Mouse (Mus musculus): Measurements from ENCODE around the gene Hba-x. TPM values are rescaled to one million over a fixed set of nuclear protein-coding genes. Genes with fewer than 3 reads are reported as not detected.
A peak's percentile ranks its signal among the peaks of the same experiment; 100 is the strongest.

The Hba-x gene
- polyA plus RNA-seq, 1 experiment from 2014 or later: 47.4 TPM

GRCm38 (mm10) chr11:32235646-32236045 is 40.6 kb upstream of the Hba-x start:
- Histone ChIP-seq H3K27me3 (ENCODE audit: control insufficient read depth, insufficient read depth, low read depth, low read length) (no peaks in the 10 kb centered on the region), H3K4me3 (ENCODE audit: low read depth, low read length) (no peak overlapping the region), H3K27ac (ENCODE audit: low read length) (0 out of 2 replicates have a peak overlapping the region, but pooled peaks have one; percentile 62), H3K36me3 (ENCODE audit: control insufficient read depth, insufficient read depth) (peaks cover 83% of the 10 kb centered on the region), H3K9ac (ENCODE audit: low read depth, low read length) (no peak overlapping the region), H3K4me2 (ENCODE audit: low read depth, low read length) (no peak overlapping the region), H3K9me3 (replicated peaks; ENCODE audit: control insufficient read depth, low read length) (no peaks in the 10 kb centered on the region), H3K4me1 (ENCODE audit: control insufficient read depth, low read depth, low read length) (peaks cover 37% of the 10 kb centered on the region)
- 76% methylated on average over 3 of the region's 3 CpGs for WGBS (ENCODE audit: insufficient replicate concordance)
- no peak for ATAC-seq (ENCODE audit: low read depth)

- Histone ChIP-seq H3K36me3 (ENCODE audit: control insufficient read depth, insufficient read depth) (peaks cover 82% of the 10 kb centered on the region), H3K9me3 (replicated peaks; ENCODE audit: control insufficient read depth, low read length) (no peaks in the 10 kb centered on the region), H3K4me1 (ENCODE audit: control insufficient read depth, low read depth, low read length) (peaks cover 41% of the 10 kb centered on the region), H3K27ac (ENCODE audit: low read length) (peak overlapping the region; percentile 99; the same call in 1 of the 2 replicates), H3K4me2 (ENCODE audit: low read depth, low read length) (no peak overlapping the region), H3K9ac (ENCODE audit: low read depth, low read length) (peak overlapping the region; percentile 1; the same call in 1 of the 2 replicates), H3K27me3 (ENCODE audit: control insufficient read depth, insufficient read depth, low read depth, low read length) (no peaks in the 10 kb centered on the region), H3K4me3 (ENCODE audit: low read depth, low read length) (no peak overlapping the region)
- WGBS (ENCODE audit: insufficient replicate concordance): 82% methylated on average over 2 of the region's 2 CpGs
- ATAC-seq (ENCODE audit: low read depth): no peak
These were observed 40.1 kb upstream of the Hba-x start for GRCm38 (mm10) chr11:32236132-32236531.

- peak overlapping the region; percentile 1; the same call in 1 of the 2 replicates for H3K9ac ChIP-seq (ENCODE audit: low read depth, low read length)
- H3K9me3 ChIP-seq (replicated peaks; ENCODE audit: control insufficient read depth, low read length): no peaks in the 10 kb centered on the region
- ATAC-seq (ENCODE audit: low read depth): no peak
- H3K4me2 ChIP-seq (ENCODE audit: low read depth, low read length): no peak overlapping the region
- peaks cover 48% of the 10 kb centered on the region for H3K4me1 ChIP-seq (ENCODE audit: control insufficient read depth, low read depth, low read length)
- H3K36me3 ChIP-seq (ENCODE audit: control insufficient read depth, insufficient read depth): peaks cover 75% of the 10 kb centered on the region
- H3K4me3 ChIP-seq (ENCODE audit: low read depth, low read length): no peak overlapping the region
- 55% methylated on average over 9 of the region's 9 CpGs for WGBS (ENCODE audit: insufficient replicate concordance)
- peak overlapping the region; percentile 99 for H3K27ac ChIP-seq (ENCODE audit: low read length)
- no peaks in the 10 kb centered on the region for H3K27me3 ChIP-seq (ENCODE audit: control insufficient read depth, insufficient read depth, low read depth, low read length)
These were observed 39.3 kb upstream of the Hba-x start for GRCm38 (mm10) chr11:32236712-32237410.

GRCm38 (mm10) chr11:32237411-32237795 is 38.8 kb upstream of the Hba-x start:
- Histone ChIP-seq H3K4me2 (ENCODE audit: low read depth, low read length) (no peak overlapping the region), H3K9ac (ENCODE audit: low read depth, low read length) (peak overlapping the region; percentile 59), H3K36me3 (ENCODE audit: control insufficient read depth, insufficient read depth) (peaks cover 69% of the 10 kb centered on the region), H3K4me3 (ENCODE audit: low read depth, low read length) (no peak overlapping the region), H3K27ac (ENCODE audit: low read length) (peak overlapping the region; percentile 99), H3K4me1 (ENCODE audit: control insufficient read depth, low read depth, low read length) (peaks cover 54% of the 10 kb centered on the region), H3K27me3 (ENCODE audit: control insufficient read depth, insufficient read depth, low read depth, low read length) (no peaks in the 10 kb centered on the region), H3K9me3 (replicated peaks; ENCODE audit: control insufficient read depth, low read length) (no peaks in the 10 kb centered on the region)
- ATAC-seq (ENCODE audit: low read depth): no peak
- 82% methylated on average over 3 of the region's 3 CpGs for WGBS (ENCODE audit: insufficient replicate concordance)

DNA sequence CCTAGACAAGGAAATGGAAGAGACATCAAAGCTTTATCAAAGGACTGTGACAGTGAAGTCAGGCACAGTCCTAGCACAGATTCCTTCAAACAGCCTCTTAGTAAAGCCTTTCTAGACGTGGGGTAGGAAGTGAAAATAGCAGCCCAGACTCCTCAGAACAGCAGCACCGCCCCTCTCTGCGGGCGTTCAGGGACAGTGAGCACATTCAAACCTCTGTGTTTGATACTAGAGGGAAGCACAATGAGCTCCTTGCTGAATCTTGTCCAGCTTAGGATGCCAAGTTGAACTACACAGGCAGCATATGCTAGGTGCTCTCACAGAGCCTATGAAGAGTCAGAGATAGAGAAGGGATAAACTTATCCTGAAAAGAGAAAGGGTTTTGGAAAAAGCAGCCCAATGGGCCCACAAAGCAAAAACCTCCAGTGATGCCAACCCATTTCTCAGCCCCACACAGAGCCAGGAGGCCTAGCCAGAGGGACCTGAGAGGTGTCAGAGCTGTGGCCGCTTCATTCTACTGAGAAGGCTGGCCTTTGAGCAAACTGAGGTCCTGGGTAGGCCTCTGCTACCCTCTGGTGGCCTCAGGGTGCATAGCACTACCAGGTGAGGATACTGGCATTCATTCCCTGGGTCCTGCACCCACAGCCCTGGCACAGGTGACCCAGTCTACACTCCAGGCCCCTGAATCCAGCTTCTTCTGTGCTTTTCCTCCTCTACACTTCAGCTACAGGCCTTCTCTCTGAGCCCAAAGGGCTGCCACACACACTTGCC is 37.9 kb upstream of the Hba-x start:
- Histone ChIP-seq H3K27me3 (ENCODE audit: control insufficient read depth, insufficient read depth, low read depth, low read length) (no peaks in the 10 kb centered on the region), H3K36me3 (ENCODE audit: control insufficient read depth, insufficient read depth) (peaks cover 62% of the 10 kb centered on the region), H3K4me1 (ENCODE audit: control insufficient read depth, low read depth, low read length) (peaks cover 63% of the 10 kb centered on the region), H3K9me3 (replicated peaks; ENCODE audit: control insufficient read depth, low read length) (no peaks in the 10 kb centered on the region), H3K4me3 (ENCODE audit: low read depth, low read length) (peak overlapping the region; percentile 1; the same call in 1 of the 2 replicates), H3K9ac (ENCODE audit: low read depth, low read length) (peak overlapping the region; percentile 59), H3K4me2 (ENCODE audit: low read depth, low read length) (peak overlapping the region; percentile 35), H3K27ac (ENCODE audit: low read length) (peak overlapping the region; percentile 99)
- peak; percentile 56 for ATAC-seq (ENCODE audit: low read depth)
- whole genome bisulfite sequencing (ENCODE audit: insufficient replicate concordance): 72% methylated on average over 5 of the region's 5 CpGs

- Histone ChIP-seq H3K36me3 (ENCODE audit: control insufficient read depth, insufficient read depth) (peaks cover 33% of the 10 kb centered on the region), H3K27ac (ENCODE audit: low read length) (peak overlapping the region; percentile 99), H3K9me3 (replicated peaks; ENCODE audit: control insufficient read depth, low read length) (no peaks in the 10 kb centered on the region), H3K4me2 (ENCODE audit: low read depth, low read length) (no peak overlapping the region), H3K4me1 (ENCODE audit: control insufficient read depth, low read depth, low read length) (peaks cover 88% of the 10 kb centered on the region), H3K4me3 (ENCODE audit: low read depth, low read length) (no peak overlapping the region), H3K27me3 (ENCODE audit: control insufficient read depth, insufficient read depth, low read depth, low read length) (no peaks in the 10 kb centered on the region), H3K9ac (ENCODE audit: low read depth, low read length) (peak overlapping the region; percentile 73)
- ATAC-seq (ENCODE audit: low read depth): no peak
These were observed 34.8 kb upstream of the Hba-x start for GRCm38 (mm10) chr11:32241391-32241790.

- no peak for ATAC-seq (ENCODE audit: low read depth)
- no peak overlapping the region for H3K4me3 ChIP-seq (ENCODE audit: low read depth, low read length)
- peaks cover 88% of the 10 kb centered on the region for H3K4me1 ChIP-seq (ENCODE audit: control insufficient read depth, low read depth, low read length)
- WGBS (ENCODE audit: insufficient replicate concordance): 71% methylated on average over 3 of the region's 3 CpGs
- H3K4me2 ChIP-seq (ENCODE audit: low read depth, low read length): peak overlapping the region; percentile 32; the same call in 1 of the 2 replicates
- H3K9ac ChIP-seq (ENCODE audit: low read depth, low read length): peak overlapping the region; percentile 73
- H3K9me3 ChIP-seq (replicated peaks; ENCODE audit: control insufficient read depth, low read length): no peaks in the 10 kb centered on the region
- peaks cover 25% of the 10 kb centered on the region for H3K36me3 ChIP-seq (ENCODE audit: control insufficient read depth, insufficient read depth)
- H3K27me3 ChIP-seq (ENCODE audit: control insufficient read depth, insufficient read depth, low read depth, low read length): no peaks in the 10 kb centered on the region
- H3K27ac ChIP-seq (ENCODE audit: low read length): peak overlapping the region; percentile 99
These were observed 34.0 kb upstream of the Hba-x start for GRCm38 (mm10) chr11:32242209-32242608.

GRCm38 (mm10) chr11:32243205-32243955 is 32.8 kb upstream of the Hba-x start:
- 73% methylated on average over 7 of the region's 7 CpGs for WGBS (ENCODE audit: insufficient replicate concordance)
- ATAC-seq (ENCODE audit: low read depth): no peak
- Histone ChIP-seq H3K27me3 (ENCODE audit: control insufficient read depth, insufficient read depth, low read depth, low read length) (no peaks in the 10 kb centered on the region), H3K36me3 (ENCODE audit: control insufficient read depth, insufficient read depth) (peaks cover 22% of the 10 kb centered on the region), H3K4me1 (ENCODE audit: control insufficient read depth, low read depth, low read length) (peaks cover 87% of the 10 kb centered on the region), H3K9me3 (replicated peaks; ENCODE audit: control insufficient read depth, low read length) (no peaks in the 10 kb centered on the region), H3K4me2 (ENCODE audit: low read depth, low read length) (peak overlapping the region; percentile 32; the same call in 1 of the 2 replicates), H3K4me3 (ENCODE audit: low read depth, low read length) (no peak overlapping the region), H3K27ac (ENCODE audit: low read length) (peak overlapping the region; percentile 99), H3K9ac (ENCODE audit: low read depth, low read length) (peak overlapping the region; percentile 73)
